Mouse (Mus musculus) heart, embryonic 10.5 days (tissue): Measurements from ENCODE around the gene Vmn2r35. TPM values are rescaled to one million over a fixed set of nuclear protein-coding genes. Genes with fewer than 3 reads are reported as not detected.
"Not testable (repeated sequence)": the region's sequence is repeated elsewhere in the genome, so short reads cannot be mapped to it uniquely, and the experiment has no call there.

ENCODE experiments used
- DNase-seq: peaks from one replicate; pipeline ENCODE4 v3.0.0-alpha.2; 2017; ENCODE audit warnings: low spot score
- H3K27ac ChIP-seq: fragments of 300-500 bp; sonication (generic); 2 replicates; pipeline ENCODE4 v1.5.1; 2016; ENCODE audit warnings: mild to moderate bottlenecking
- H3K27me3 ChIP-seq: fragments of 300-500 bp; sonication (generic); 2 replicates; pipeline ENCODE4 v1.6.1; 2016; ENCODE audit warnings: mild to moderate bottlenecking; ENCODE audit not compliant: poor library complexity, insufficient read depth, severe bottlenecking
- H3K36me3 ChIP-seq: fragments of 300-500 bp; sonication (generic); 2 replicates; pipeline ENCODE4 v1.6.1; 2016; ENCODE audit warnings: mild to moderate bottlenecking, moderate library complexity
- H3K4me1 ChIP-seq: fragments of 300-500 bp; sonication (generic); 2 replicates; pipeline ENCODE4 v1.6.1; 2016; ENCODE audit warnings: mild to moderate bottlenecking
- H3K4me3 ChIP-seq: fragments of 300-500 bp; sonication (generic); 2 replicates; pipeline ENCODE4 v1.5.1; 2016; ENCODE audit warnings: mild to moderate bottlenecking, moderate library complexity
- H3K9me3 ChIP-seq: fragments of 300-500 bp; sonication (generic); 2 replicates; pipeline ENCODE4 v1.6.1; 2016; ENCODE audit warnings: mild to moderate bottlenecking, moderate library complexity
- WGBS: fragments of 180-500 bp; shearing (Covaris S2); methylation state at CpG from one replicate; pipeline ENCODE4 v1.1.7; 2016; 5-methylcytosine and 5-hydroxymethylcytosine counted together
- polyA plus RNA-seq: library from polyadenylated mRNA; unstranded; fragments of >200 nt; fragmentation: Nextera tagmentation; extraction: Ambion mirVana; gene quantifications from 2 replicates; pipeline ENCODE4 v1.2.1, GENCODE M21; 2016

Gene Vmn2r35
- not detected in 2 replicates for polyA plus RNA-seq

DNA sequence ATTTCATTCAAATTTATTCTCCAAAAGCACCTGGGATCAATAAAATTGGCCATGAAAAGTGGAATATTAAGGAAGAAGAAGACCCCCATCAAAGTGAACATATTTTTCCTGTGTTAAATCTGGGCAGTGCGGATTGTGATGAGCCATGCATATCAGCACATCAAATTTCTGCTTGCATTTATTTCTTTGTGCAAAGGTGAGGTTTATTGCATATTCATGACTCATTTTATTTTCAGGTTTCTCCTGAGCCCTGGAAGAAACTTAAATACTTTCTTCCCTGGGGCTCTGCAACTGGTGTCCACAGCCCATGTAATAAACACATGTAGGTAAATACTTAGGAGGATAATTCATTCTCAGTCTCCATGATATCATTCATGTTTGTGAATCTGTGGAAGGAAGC lies at the start of gene Vmn2r35:
Vmn2r35 (minus strand) TSS at position 101 of the 400 bp plus-strand sequence.
- not testable (repeated sequence) for H3K36me3 ChIP-seq, H3K4me3 ChIP-seq, H3K9me3 ChIP-seq, H3K4me1 ChIP-seq, H3K27ac ChIP-seq, H3K27me3 ChIP-seq, DNase-seq
- WGBS, result no CpG with 5 or more reads among the region's 1 CpGs

GRCm38 (mm10) chr7:7794196-7794595 lies 25.5 kb downstream of the Vmn2r35 start:
- DNase-seq, result not testable (repeated sequence)
- WGBS, result 96% methylated on average over 6 of the region's 25 CpGs

More at GRCm38 (mm10) chr7:7794196-7794595, 25.5 kb downstream of the Vmn2r35 start:
- not testable (repeated sequence) for H3K36me3 ChIP-seq, H3K4me3 ChIP-seq, H3K27ac ChIP-seq, H3K9me3 ChIP-seq, H3K4me1 ChIP-seq, H3K27me3 ChIP-seq

Other genes starting within 250 kb of the Vmn2r35 start
- not detected in 2 replicates for gene Vmn2r34, start 130.4 kb downstream of the Vmn2r35 start, polyA plus RNA-seq
- not detected in 2 replicates for gene Vmn2r36, start 82.6 kb upstream of the Vmn2r35 start, polyA plus RNA-seq